Mouse (Mus musculus) heart, embryonic 15.5 days (tissue): Measurements from ENCODE around the gene Echdc2. TPM values are rescaled to one million over a fixed set of nuclear protein-coding genes. Genes with fewer than 3 reads are reported as not detected.
"Not testable (repeated sequence)": the region's sequence is repeated elsewhere in the genome, so short reads cannot be mapped to it uniquely, and the experiment has no call there.

Experiments used
- ATAC-seq: fragments of 200-750 bp; cut with Nextera tagmentation; replicated peaks from 2 replicates; pipeline ENCODE4 v1.8.0; 2017; ENCODE audit warnings: low read depth, moderate TSS enrichment; ENCODE audit not compliant: insufficient number of reproducible peaks, insufficient read depth, low FRiP score
- H3K27ac ChIP-seq: fragments of 300-500 bp; sonication (generic); 2 replicates; pipeline ENCODE4 v1.5.1; 2015; ENCODE audit warnings: mild to moderate bottlenecking, inconsistent platforms
- H3K27me3 ChIP-seq: fragments of 300-500 bp; sonication (generic); 2 replicates; pipeline ENCODE4 v1.6.1; 2015; ENCODE audit warnings: inconsistent platforms
- H3K36me3 ChIP-seq: fragments of 300-500 bp; sonication (generic); 2 replicates; pipeline ENCODE4 v1.6.1; 2015; ENCODE audit warnings: mild to moderate bottlenecking, inconsistent platforms
- H3K4me1 ChIP-seq: fragments of 300-500 bp; sonication (generic); replicated peaks from 2 replicates; pipeline ENCODE4 v1.6.1; 2015; ENCODE audit warnings: inconsistent platforms
- H3K4me2 ChIP-seq: fragments of 300-500 bp; sonication (generic); 2 replicates; pipeline ENCODE4 v1.6.1; 2015; ENCODE audit warnings: inconsistent platforms, mild to moderate bottlenecking, moderate library complexity
- H3K4me3 ChIP-seq: fragments of 300-500 bp; sonication (generic); 2 replicates; pipeline ENCODE4 v1.5.1; 2015; ENCODE audit warnings: mild to moderate bottlenecking, inconsistent platforms
- H3K9ac ChIP-seq: fragments of 300-500 bp; sonication (generic); 2 replicates; pipeline ENCODE4 v1.6.1; 2015; ENCODE audit warnings: mild to moderate bottlenecking, inconsistent platforms
- H3K9me3 ChIP-seq: fragments of 300-500 bp; sonication (generic); replicated peaks from 2 replicates; pipeline ENCODE4 v1.6.1; 2016; ENCODE audit warnings: inconsistent platforms
- WGBS: fragments of 180-500 bp; shearing (Covaris S2); methylation state at CpG from one replicate; pipeline ENCODE4 v1.1.7; 2015; ENCODE audit warnings: mixed read lengths; 5-methylcytosine and 5-hydroxymethylcytosine counted together
- polyA plus RNA-seq: library from polyadenylated mRNA; unstranded; fragments of >200 nt; fragmentation: Nextera tagmentation; extraction: Ambion mirVana; gene quantifications from 2 replicates; pipeline ENCODE4 v1.2.1, GENCODE M21; 2015

Echdc2 gene
- polyA plus RNA-seq, result 19.9 and 27.2 TPM in 2 replicates

DNA sequence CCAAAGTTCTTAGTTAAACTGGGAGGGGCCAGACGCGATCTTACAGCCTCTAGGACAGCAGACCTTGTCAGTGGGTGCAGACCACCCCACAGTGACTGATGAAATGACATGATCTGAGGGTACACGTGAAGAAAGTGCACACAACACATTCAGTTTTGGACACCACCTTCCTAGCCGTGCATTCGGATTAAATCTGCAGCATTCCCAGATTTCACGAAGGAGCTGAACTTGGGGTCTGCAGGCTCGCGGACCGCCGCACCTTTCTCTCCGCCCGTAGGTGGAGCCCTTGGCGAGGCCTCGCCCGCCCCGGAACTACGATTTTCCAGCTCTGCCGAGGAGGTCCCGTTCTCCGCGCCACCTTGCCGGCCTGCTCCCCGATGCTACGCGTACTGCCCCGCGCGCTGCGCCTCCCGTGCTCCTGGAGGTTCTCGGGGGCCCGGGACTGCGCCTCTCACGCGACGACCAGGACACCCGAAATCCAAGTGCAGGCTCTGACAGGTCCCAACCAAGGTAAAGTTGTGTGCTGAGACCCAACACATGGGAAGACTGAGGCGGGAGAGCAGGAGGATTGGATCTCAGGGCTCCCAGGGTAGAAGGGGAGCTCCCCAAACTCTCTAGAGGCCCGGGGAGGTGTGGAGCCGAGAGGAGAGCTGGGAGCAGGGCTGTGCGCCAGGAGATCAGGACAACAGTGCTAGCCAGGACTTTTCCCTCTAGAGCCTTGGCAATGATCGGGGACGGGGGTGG lies at the start of gene Echdc2:
Echdc2 (plus strand) TSS at position 286 of the 744 bp plus-strand sequence.
- no peak within 1 kb of the TSS for H3K27ac ChIP-seq

DNA sequence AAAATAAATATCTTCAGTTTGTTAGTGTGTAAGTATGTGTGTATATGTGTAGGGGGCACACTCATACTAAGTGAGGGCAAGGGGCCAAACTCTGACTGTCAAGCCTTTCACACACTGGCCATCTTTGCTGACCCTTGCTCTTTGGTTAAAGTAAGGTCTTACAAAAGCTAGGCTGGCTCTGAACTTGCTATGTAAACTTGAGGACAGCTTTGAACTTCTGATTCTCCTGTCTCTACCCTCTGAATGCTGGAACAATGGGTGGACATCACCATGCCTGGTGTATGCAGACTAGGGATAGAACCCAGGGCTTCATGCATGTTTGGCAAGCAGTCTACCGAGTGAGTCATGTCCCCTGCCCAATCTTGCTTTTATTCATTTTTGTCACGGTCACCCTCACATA lies 48.8 kb upstream of the Echdc2 start:
- Histone ChIP-seq H3K4me2 (no peak overlapping the region), H3K9ac (no peak overlapping the region), H3K27ac (no peak overlapping the region), H3K9me3 (no peaks in the 10 kb centered on the region), H3K36me3 (no peaks in the 10 kb centered on the region), H3K4me1 (no peaks in the 10 kb centered on the region; the same call in 1 of the 2 replicates), H3K4me3 (no peak overlapping the region), H3K27me3 (no peaks in the 10 kb centered on the region)
- ATAC-seq, result no peak
- WGBS, result 84% methylated on average over 2 of the region's 2 CpGs

More for the DNA sequence above, at the start of gene Echdc2:
- WGBS, result under 1% methylated on average over 43 of the region's 43 CpGs
- Histone ChIP-seq H3K9me3 (no peaks in the 10 kb centered on the region), H3K36me3 (no peaks in the 10 kb centered on the region), H3K4me2 (peak within 1 kb of the TSS; percentile 92), H3K4me3 (peak within 1 kb of the TSS; percentile 64), H3K9ac (peak within 1 kb of the TSS; percentile 70), H3K4me1 (peaks cover 4% of the 10 kb centered on the region; the same call in 1 of the 2 replicates), H3K27me3 (peaks cover 8% of the 10 kb centered on the region; the same call in 1 of the 2 replicates)
- no peak for ATAC-seq

- H3K4me3 ChIP-seq, result peak overlapping the region; percentile 64
- no peaks in the 10 kb centered on the region for H3K36me3 ChIP-seq
- H3K9me3 ChIP-seq, result no peaks in the 10 kb centered on the region
- ATAC-seq, result no peak
- H3K27ac ChIP-seq, result no peak overlapping the region
- no peak overlapping the region for H3K4me2 ChIP-seq
- 90% methylated on average over 8 of the region's 8 CpGs for WGBS
- H3K27me3 ChIP-seq, result no peaks in the 10 kb centered on the region
- H3K9ac ChIP-seq, result no peak overlapping the region
- H3K4me1 ChIP-seq, result no peaks in the 10 kb centered on the region; the same call in 1 of the 2 replicates
Observed at GRCm38 (mm10) chr4:108117488-108117887, 47.7 kb upstream of the Echdc2 start.

DNA sequence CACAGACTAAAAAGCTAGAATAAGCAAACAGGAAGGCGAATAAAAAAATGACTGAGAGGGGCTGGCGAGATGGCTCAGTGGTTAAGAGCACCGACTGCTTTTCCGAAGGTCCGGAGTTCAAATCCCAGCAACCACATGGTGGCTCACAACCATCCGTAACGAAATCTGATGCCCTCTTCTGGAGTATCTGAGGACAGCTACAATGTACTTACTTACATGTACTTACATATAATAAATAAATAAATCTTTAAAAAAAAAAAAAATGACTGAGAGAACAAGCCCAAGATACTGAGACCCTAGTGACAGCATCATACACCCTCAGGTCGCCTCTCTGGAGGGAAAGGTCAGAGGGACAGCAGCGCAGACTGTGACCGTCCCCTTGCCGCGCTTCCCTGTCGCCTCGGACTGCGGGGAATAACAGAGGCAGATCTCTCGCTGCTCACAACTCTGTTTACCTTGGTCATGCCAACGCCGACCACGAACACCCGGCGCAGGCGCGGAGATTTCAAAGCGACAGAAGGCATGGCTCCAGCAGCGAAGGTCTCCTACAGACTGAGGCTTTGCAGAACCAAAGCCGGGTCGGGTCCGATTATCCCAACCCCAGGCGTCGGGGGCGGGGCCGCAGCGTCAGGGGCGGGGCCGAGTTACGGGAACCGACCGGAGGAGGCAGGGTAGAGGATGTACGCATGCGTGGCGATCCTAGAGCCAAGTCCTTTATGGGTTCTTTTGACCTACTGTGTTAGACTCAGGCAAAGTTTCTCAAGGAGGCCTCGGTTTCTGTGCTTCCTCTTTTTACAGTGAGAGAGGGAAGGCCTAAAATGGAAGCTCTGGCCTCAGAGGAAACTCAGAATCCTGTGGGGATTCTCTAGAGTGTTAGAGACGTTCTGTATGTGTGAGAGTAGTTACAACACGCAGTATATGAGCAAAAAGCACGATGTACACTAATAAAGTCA lies 47.0 kb upstream of the Echdc2 start:
- no peaks in the 10 kb centered on the region for H3K27me3 ChIP-seq
- WGBS, result 13% methylated on average over 45 of the region's 45 CpGs
- peak; percentile 92 for ATAC-seq
- peak overlapping the region; percentile 69 for H3K4me2 ChIP-seq
- peak overlapping the region; percentile 74 for H3K27ac ChIP-seq
- peak overlapping the region; percentile 58 for H3K9ac ChIP-seq
- H3K9me3 ChIP-seq, result no peaks in the 10 kb centered on the region
- H3K4me3 ChIP-seq, result peak overlapping the region; percentile 64
- H3K36me3 ChIP-seq, result no peaks in the 10 kb centered on the region
- no peaks in the 10 kb centered on the region; the same call in 1 of the 2 replicates for H3K4me1 ChIP-seq

DNA sequence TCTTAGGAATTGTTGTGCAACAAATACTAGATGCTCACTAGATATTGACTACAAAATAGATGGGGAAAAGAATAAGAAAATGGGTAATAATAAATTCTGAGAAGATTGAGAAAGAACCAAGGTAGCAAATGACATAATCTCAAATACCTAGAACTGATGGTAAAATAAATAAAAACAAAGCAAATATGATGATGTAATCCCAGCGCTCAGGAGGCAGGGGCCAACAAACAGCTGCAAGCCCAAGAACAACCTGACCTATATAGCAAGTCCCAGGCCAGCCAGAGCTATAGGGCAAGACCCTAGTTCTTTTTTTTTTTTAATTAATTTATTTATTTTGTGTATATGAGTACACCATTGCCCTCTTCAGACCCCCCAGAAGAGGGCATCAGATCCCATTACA lies 41.1 kb upstream of the Echdc2 start:
- WGBS, result 97% methylated on average over 1 of the region's 1 CpGs
- H3K4me3 ChIP-seq, result no peak overlapping the region
- H3K27ac ChIP-seq, result no peak overlapping the region
- H3K9ac ChIP-seq, result no peak overlapping the region
- no peaks in the 10 kb centered on the region for H3K4me1 ChIP-seq
- no peak overlapping the region for H3K4me2 ChIP-seq
- H3K36me3 ChIP-seq, result no peaks in the 10 kb centered on the region
- H3K9me3 ChIP-seq, result no peaks in the 10 kb centered on the region
- no peaks in the 10 kb centered on the region for H3K27me3 ChIP-seq
- no peak for ATAC-seq

GRCm38 (mm10) chr4:108126260-108126659 lies 39.0 kb upstream of the Echdc2 start:
- Histone ChIP-seq H3K4me2 (no peak overlapping the region), H3K4me1 (no peaks in the 10 kb centered on the region), H3K27me3 (no peaks in the 10 kb centered on the region), H3K9me3 (no peaks in the 10 kb centered on the region), H3K27ac (no peak overlapping the region), H3K9ac (no peak overlapping the region), H3K36me3 (no peaks in the 10 kb centered on the region), H3K4me3 (no peak overlapping the region)
- no peak for ATAC-seq
- WGBS, result 82% methylated on average over 4 of the region's 4 CpGs

DNA sequence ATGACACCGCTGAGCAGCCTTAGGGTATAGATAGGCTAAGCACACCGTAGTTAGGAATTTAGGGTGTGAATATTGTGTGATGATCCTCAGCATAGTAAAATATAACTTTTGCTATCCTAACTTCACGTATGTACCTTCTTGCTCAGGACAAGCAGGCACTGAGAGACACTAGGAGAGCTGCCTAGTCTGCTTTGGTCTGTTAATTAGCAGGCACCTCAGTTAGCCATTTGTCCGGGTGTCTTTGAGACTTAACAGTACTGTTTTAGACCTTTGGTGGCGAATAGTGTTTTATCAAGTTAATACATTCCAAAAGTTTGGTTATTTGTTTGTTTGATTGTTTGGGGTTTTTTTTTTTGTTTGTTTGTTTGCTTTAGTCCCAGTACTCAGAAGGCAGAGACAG lies 37.7 kb upstream of the Echdc2 start:
- Histone ChIP-seq H3K27me3 (no peaks in the 10 kb centered on the region), H3K9ac (no peak overlapping the region), H3K4me1 (no peaks in the 10 kb centered on the region), H3K4me3 (no peak overlapping the region), H3K4me2 (no peak overlapping the region), H3K27ac (no peak overlapping the region), H3K36me3 (no peaks in the 10 kb centered on the region), H3K9me3 (no peaks in the 10 kb centered on the region)
- no peak for ATAC-seq
- 83% methylated on average over 5 of the region's 5 CpGs for WGBS

- no peak overlapping the region for H3K27ac ChIP-seq
- H3K4me2 ChIP-seq, result no peak overlapping the region
- no peaks in the 10 kb centered on the region for H3K9me3 ChIP-seq
- H3K36me3 ChIP-seq, result no peaks in the 10 kb centered on the region
- no peaks in the 10 kb centered on the region for H3K27me3 ChIP-seq
- ATAC-seq, result no peak
- no peak overlapping the region for H3K4me3 ChIP-seq
- 82% methylated on average over 2 of the region's 2 CpGs for WGBS
- H3K4me1 ChIP-seq, result no peaks in the 10 kb centered on the region
- H3K9ac ChIP-seq, result no peak overlapping the region
Observed at GRCm38 (mm10) chr4:108128339-108128738, 36.9 kb upstream of the Echdc2 start.

GRCm38 (mm10) chr4:108130452-108130851 lies 34.8 kb upstream of the Echdc2 start:
- H3K4me1 ChIP-seq, result no peaks in the 10 kb centered on the region
- H3K36me3 ChIP-seq, result no peaks in the 10 kb centered on the region
- ATAC-seq, result no peak
- no peak overlapping the region for H3K27ac ChIP-seq
- no peak overlapping the region for H3K9ac ChIP-seq
- no peaks in the 10 kb centered on the region for H3K27me3 ChIP-seq
- 77% methylated on average over 3 of the region's 3 CpGs for WGBS
- H3K4me2 ChIP-seq, result no peak overlapping the region
- no peaks in the 10 kb centered on the region for H3K9me3 ChIP-seq
- no peak overlapping the region for H3K4me3 ChIP-seq

DNA sequence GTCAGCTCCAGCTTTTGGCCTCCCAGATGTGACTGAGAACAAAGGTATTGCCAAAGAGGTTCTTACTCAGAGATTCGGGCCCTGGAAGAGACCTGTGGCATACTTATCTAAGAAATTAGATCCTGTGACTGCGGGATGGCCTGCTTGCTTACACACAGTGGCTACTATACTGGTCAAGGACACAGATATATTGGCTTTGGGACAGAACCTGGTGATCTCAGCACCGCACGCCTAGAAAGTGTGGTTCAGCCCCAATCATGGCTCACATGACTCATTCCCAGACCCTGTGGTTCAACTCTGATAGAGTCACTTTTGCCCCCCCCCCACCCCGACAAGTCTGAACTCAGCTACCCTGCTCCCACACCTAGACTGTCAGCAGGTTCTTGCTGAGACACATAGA lies 28.3 kb upstream of the Echdc2 start:
- H3K4me1 ChIP-seq, result no peaks in the 10 kb centered on the region
- H3K9ac ChIP-seq, result no peak overlapping the region
- ATAC-seq, result no peak
- H3K9me3 ChIP-seq, result no peaks in the 10 kb centered on the region
- no peak overlapping the region for H3K4me3 ChIP-seq
- no peaks in the 10 kb centered on the region for H3K27me3 ChIP-seq
- no peaks in the 10 kb centered on the region for H3K36me3 ChIP-seq
- H3K4me2 ChIP-seq, result no peak overlapping the region
- no peak overlapping the region for H3K27ac ChIP-seq
- 79% methylated on average over 5 of the region's 5 CpGs for WGBS

DNA sequence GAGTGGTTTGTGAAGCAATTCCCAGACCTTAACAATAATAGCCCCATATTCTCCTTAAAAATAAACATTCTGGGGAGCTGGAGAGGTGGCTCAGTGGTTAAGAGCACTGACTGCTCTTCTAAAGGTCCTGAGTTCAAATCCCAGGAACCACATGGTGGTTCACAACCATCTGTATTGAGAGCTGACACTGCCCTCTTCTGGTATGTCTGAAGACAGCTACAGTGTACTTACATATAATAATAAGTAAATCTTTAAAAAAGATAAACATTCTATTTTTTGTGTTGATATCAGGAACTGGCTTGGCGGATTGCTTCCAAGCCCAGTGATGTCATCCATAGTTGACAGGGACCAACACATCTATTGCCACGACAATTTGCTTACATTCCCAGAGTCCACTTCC lies 22.1 kb upstream of the Echdc2 start:
- WGBS, result 75% methylated on average over 2 of the region's 2 CpGs
- H3K4me3 ChIP-seq, H3K27ac ChIP-seq, H3K9me3 ChIP-seq, H3K27me3 ChIP-seq, H3K4me2 ChIP-seq, H3K36me3 ChIP-seq, H3K4me1 ChIP-seq, H3K9ac ChIP-seq, ATAC-seq: not testable (repeated sequence)
